Mouse (Mus musculus) hindbrain, embryonic 10.5 days (tissue): ENCODE measurements around the gene Sf1. TPM values are rescaled to one million over a fixed set of nuclear protein-coding genes. Genes with fewer than 3 reads are reported as not detected.

ENCODE experiments used
- DNase-seq: peaks from one replicate; pipeline ENCODE4 v3.0.0-alpha.2; 2017; ENCODE audit warnings: low spot score
- H3K27ac ChIP-seq: fragments of 300-500 bp; sonication (generic); 2 replicates; pipeline ENCODE4 v1.5.1; 2016; ENCODE audit warnings: mild to moderate bottlenecking, moderate library complexity
- H3K27me3 ChIP-seq: fragments of 300-500 bp; sonication (generic); 2 replicates; pipeline ENCODE4 v1.6.1; 2016; ENCODE audit warnings: mild to moderate bottlenecking; ENCODE audit not compliant: poor library complexity, insufficient read depth, severe bottlenecking
- H3K36me3 ChIP-seq: fragments of 300-500 bp; sonication (generic); 2 replicates; pipeline ENCODE4 v1.6.1; 2016; ENCODE audit warnings: mild to moderate bottlenecking, moderate library complexity
- H3K4me1 ChIP-seq: fragments of 300-500 bp; sonication (generic); replicated peaks from 2 replicates; pipeline ENCODE4 v1.6.1; 2016; ENCODE audit warnings: mild to moderate bottlenecking
- H3K4me3 ChIP-seq: fragments of 300-500 bp; sonication (generic); 2 replicates; pipeline ENCODE4 v1.5.1; 2016; ENCODE audit warnings: mild to moderate bottlenecking, moderate library complexity
- H3K9me3 ChIP-seq: fragments of 300-500 bp; sonication (generic); 2 replicates; pipeline ENCODE4 v1.6.1; 2016; ENCODE audit warnings: mild to moderate bottlenecking, moderate library complexity
- WGBS: fragments of 180-500 bp; shearing (Covaris S2); methylation state at CpG from one replicate; pipeline ENCODE4 v1.1.7; 2016; 5-methylcytosine and 5-hydroxymethylcytosine counted together
- polyA plus RNA-seq: library from polyadenylated mRNA; unstranded; fragments of >200 nt; fragmentation: Nextera tagmentation; extraction: Ambion mirVana; gene quantifications from 2 replicates; pipeline ENCODE4 v1.2.1, GENCODE M21; 2016

The Sf1 gene
- polyA plus RNA-seq, 1 experiment from 2014 or later, result 221 TPM

DNA sequence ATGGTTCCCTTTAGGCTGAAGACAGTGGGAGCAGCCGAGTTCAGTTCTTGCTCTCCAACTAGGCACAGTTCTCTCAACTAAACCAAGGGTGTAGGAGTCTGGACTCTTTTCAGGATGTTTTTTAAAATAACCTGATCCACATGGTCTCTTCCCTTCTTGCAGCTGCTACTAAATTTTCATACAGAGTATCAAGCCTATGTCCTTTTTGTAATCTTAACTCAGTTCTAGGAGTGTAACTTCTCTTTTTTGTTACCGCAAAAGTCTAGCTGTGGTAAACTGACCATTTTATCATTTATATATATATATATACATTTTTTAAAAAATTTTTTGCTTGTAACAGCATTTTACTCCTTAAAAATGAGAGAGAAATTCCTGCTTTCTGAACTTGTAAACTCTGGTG, 6.7 kb downstream of the Sf1 start:
- whole genome bisulfite sequencing, result 94% methylated on average over 2 of the region's 2 CpGs
- Histone ChIP-seq H3K4me1 (peaks cover 26% of the 10 kb centered on the region), H3K36me3 (peaks cover 100% of the 10 kb centered on the region), H3K4me3 (no peak overlapping the region), H3K9me3 (no peaks in the 10 kb centered on the region), H3K27me3 (no peaks in the 10 kb centered on the region), H3K27ac (no peak overlapping the region)
- DNase-seq, result no peak

GRCm38 (mm10) chr19:6372433-6372832, 8.9 kb downstream of the Sf1 start:
- Histone ChIP-seq H3K27me3 (no peaks in the 10 kb centered on the region), H3K9me3 (no peaks in the 10 kb centered on the region), H3K4me1 (peaks cover 20% of the 10 kb centered on the region), H3K27ac (no peak overlapping the region), H3K4me3 (no peak overlapping the region), H3K36me3 (peaks cover 100% of the 10 kb centered on the region)
- no peak for DNase-seq
- 94% methylated on average over 3 of the region's 3 CpGs for WGBS

GRCm38 (mm10) chr19:6373539-6374400, 10.3 kb downstream of the Sf1 start:
- 70% methylated on average over 12 of the region's 12 CpGs for WGBS
- no peak overlapping the region for H3K27ac ChIP-seq

DNA sequence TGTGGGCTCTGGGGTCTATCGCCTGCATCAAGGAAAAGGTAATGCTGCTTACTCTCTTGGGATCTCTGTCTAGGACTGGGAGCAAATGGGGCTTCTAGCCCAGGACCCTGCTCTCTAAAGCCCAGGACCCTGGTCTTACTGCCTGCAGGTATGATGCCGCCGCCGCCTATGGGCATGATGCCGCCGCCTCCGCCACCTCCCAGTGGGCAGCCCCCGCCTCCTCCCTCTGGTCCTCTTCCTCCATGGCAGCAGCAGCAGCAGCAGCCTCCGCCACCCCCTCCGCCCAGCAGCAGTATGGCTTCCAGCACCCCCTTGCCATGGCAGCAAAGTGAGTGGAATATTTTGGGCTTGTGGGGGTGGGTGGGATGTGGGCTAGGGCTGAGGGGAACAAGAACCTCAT, 11.1 kb downstream of the Sf1 start:
- Histone ChIP-seq H3K36me3 (peaks cover 100% of the 10 kb centered on the region), H3K9me3 (no peaks in the 10 kb centered on the region), H3K4me3 (no peak overlapping the region), H3K4me1 (peaks cover 22% of the 10 kb centered on the region), H3K27ac (no peak overlapping the region), H3K27me3 (no peaks in the 10 kb centered on the region)
- DNase-seq, result no peak
- WGBS, result 97% methylated on average over 10 of the region's 10 CpGs

More at GRCm38 (mm10) chr19:6373539-6374400, 10.3 kb downstream of the Sf1 start:
- peak; percentile 78 for DNase-seq
- no peaks in the 10 kb centered on the region for H3K27me3 ChIP-seq
- H3K36me3 ChIP-seq, result peaks cover 100% of the 10 kb centered on the region
- no peak overlapping the region for H3K4me3 ChIP-seq
- peaks cover 22% of the 10 kb centered on the region for H3K4me1 ChIP-seq
- no peaks in the 10 kb centered on the region for H3K9me3 ChIP-seq

GRCm38 (mm10) chr19:6375423-6376254, 12.1 kb downstream of the Sf1 start:
- Histone ChIP-seq H3K27me3 (no peaks in the 10 kb centered on the region), H3K36me3 (peaks cover 97% of the 10 kb centered on the region), H3K4me1 (peaks cover 22% of the 10 kb centered on the region), H3K27ac (no peak overlapping the region), H3K4me3 (no peak overlapping the region), H3K9me3 (no peaks in the 10 kb centered on the region)
- DNase-seq, result no peak
- WGBS, result 91% methylated on average over 42 of the region's 42 CpGs

GRCm38 (mm10) chr19:6376255-6376564, 12.7 kb downstream of the Sf1 start:
- H3K27ac ChIP-seq, result no peak overlapping the region
- H3K4me1 ChIP-seq, result peaks cover 22% of the 10 kb centered on the region
- H3K4me3 ChIP-seq, result no peak overlapping the region
- DNase-seq, result peak; percentile 59
- WGBS, result 80% methylated on average over 14 of the region's 14 CpGs
- no peaks in the 10 kb centered on the region for H3K9me3 ChIP-seq
- no peaks in the 10 kb centered on the region for H3K27me3 ChIP-seq
- peaks cover 97% of the 10 kb centered on the region for H3K36me3 ChIP-seq

GRCm38 (mm10) chr19:6376643-6377042, 13.2 kb downstream of the Sf1 start:
- no peaks in the 10 kb centered on the region for H3K9me3 ChIP-seq
- H3K4me3 ChIP-seq, result no peak overlapping the region
- peaks cover 22% of the 10 kb centered on the region for H3K4me1 ChIP-seq
- H3K27ac ChIP-seq, result no peak overlapping the region
- no peaks in the 10 kb centered on the region for H3K27me3 ChIP-seq
- H3K36me3 ChIP-seq, result peaks cover 94% of the 10 kb centered on the region
- 88% methylated on average over 2 of the region's 2 CpGs for WGBS
- DNase-seq, result no peak

- peaks cover 85% of the 10 kb centered on the region for H3K36me3 ChIP-seq
- no peak for DNase-seq
- no peaks in the 10 kb centered on the region for H3K27me3 ChIP-seq
- 70% methylated on average over 11 of the region's 11 CpGs for WGBS
- no peaks in the 10 kb centered on the region for H3K9me3 ChIP-seq
- peaks cover 22% of the 10 kb centered on the region for H3K4me1 ChIP-seq
- H3K27ac ChIP-seq, result peak overlapping the region; percentile 42; the same call in 1 of the 2 replicates
- no peak overlapping the region for H3K4me3 ChIP-seq
Observed at GRCm38 (mm10) chr19:6377327-6378040, 14.0 kb downstream of the Sf1 start.

- Histone ChIP-seq H3K27ac (no peak overlapping the region), H3K27me3 (no peaks in the 10 kb centered on the region), H3K36me3 (peaks cover 54% of the 10 kb centered on the region), H3K4me3 (no peak overlapping the region), H3K9me3 (no peaks in the 10 kb centered on the region), H3K4me1 (peaks cover 41% of the 10 kb centered on the region)
- DNase-seq, result no peak
- WGBS, result 91% methylated on average over 9 of the region's 9 CpGs
Observed at GRCm38 (mm10) chr19:6380411-6381166, 17.1 kb downstream of the Sf1 start.

DNA sequence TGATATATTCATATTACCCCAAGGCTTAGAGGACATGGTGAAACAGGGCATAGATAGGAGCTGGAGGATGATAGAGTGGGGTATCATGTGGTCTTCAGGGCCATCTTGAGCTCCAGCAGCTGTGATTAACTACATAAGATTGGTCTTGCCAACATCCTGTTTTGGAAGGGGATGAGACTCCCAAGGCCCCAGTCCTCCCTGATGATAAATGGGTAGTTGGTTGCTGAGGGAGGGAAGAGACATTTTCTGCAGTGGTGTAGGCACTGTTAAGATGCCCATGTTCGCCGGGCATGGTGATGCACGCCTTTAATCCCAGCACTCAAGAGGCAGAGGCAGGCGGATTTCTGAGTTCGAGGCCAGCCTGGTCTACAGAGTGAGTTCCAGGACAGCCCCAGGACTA, 17.7 kb downstream of the Sf1 start:
- Histone ChIP-seq H3K36me3 (peaks cover 48% of the 10 kb centered on the region), H3K4me3 (no peak overlapping the region), H3K27ac (no peak overlapping the region), H3K27me3 (no peaks in the 10 kb centered on the region), H3K9me3 (no peaks in the 10 kb centered on the region), H3K4me1 (peaks cover 40% of the 10 kb centered on the region)
- WGBS, result 96% methylated on average over 5 of the region's 5 CpGs
- no peak for DNase-seq

- Histone ChIP-seq H3K4me3 (no peak overlapping the region), H3K27me3 (0 out of 2 replicates have a peak, but pooled peaks cover 9% of the 10 kb centered on the region), H3K36me3 (peaks cover 36% of the 10 kb centered on the region), H3K9me3 (no peaks in the 10 kb centered on the region), H3K4me1 (peaks cover 44% of the 10 kb centered on the region), H3K27ac (no peak overlapping the region)
- no peak for DNase-seq
- WGBS, result 85% methylated on average over 4 of the region's 4 CpGs
Observed at GRCm38 (mm10) chr19:6382323-6382924, 18.9 kb downstream of the Sf1 start.

DNA sequence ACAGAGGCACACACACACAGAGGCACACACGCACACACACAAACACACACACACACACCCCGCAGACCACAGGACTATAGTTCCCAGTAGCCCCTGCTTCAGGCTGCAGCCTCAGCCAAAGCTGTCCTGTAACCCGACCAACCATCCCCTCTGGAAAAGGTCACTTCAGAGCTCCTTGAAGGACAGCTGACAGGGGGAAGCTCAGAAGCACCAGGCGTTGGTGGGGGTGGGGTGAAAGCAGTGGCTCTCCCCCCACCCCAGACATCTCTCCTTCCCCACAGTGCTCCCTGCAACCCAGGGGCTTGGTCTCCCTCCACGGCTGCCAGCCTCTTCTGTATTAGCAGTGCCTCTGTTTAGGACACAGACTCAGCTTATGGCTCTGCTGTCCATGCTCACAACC, 20.0 kb downstream of the Sf1 start:
- WGBS, result 43% methylated on average over 5 of the region's 5 CpGs
- Histone ChIP-seq H3K36me3 (peaks cover 25% of the 10 kb centered on the region), H3K27me3 (peaks cover 19% of the 10 kb centered on the region; the same call in 1 of the 2 replicates), H3K9me3 (no peaks in the 10 kb centered on the region), H3K4me1 (peaks cover 41% of the 10 kb centered on the region), H3K27ac (peak overlapping the region; percentile 72), H3K4me3 (no peak overlapping the region)
- DNase-seq, result no peak
